Mouse (Mus musculus) liver, adult 2 months (tissue): ENCODE measurements around the gene Ccpg1.

Experiments
- CTCF ChIP-seq: fragments of 200-500 bp; IDR thresholded peaks from 2 replicates; pipeline ENCODE4 v1.5.1; 2011; ENCODE audit warnings: low read depth, low read length, control low read depth
- POLR2A ChIP-seq: fragments of 200-500 bp; IDR thresholded peaks from 2 replicates; pipeline ENCODE4 v1.6.1; 2011; ENCODE audit warnings: low read length, control low read depth; ENCODE audit not compliant: insufficient read depth; ENCODE audit errors: extremely low read depth

GRCm38 (mm10) chr9:73047906-73048305, 62.7 kb downstream of the Ccpg1 start:
- no peak for TF ChIP-seq CTCF
- no peak for TF ChIP-seq POLR2A
